Mouse (Mus musculus): ENCODE measurements around the gene Acsbg1. TPM values are rescaled to one million over a fixed set of nuclear protein-coding genes. Genes with fewer than 3 reads are reported as not detected.

The Acsbg1 gene
- total and polyA plus RNA-seq, 3 experiments = 0.30 to 0.70 (median 0.31) TPM

GRCm38 (mm10) chr9:54666116-54666515 lies 4.4 kb upstream of the Acsbg1 start:
- H3K9ac ChIP-seq (ENCODE audit: low read depth, low read length) = no peak overlapping the region
- TF ChIP-seq EP300 (IDR thresholded peaks at IDR 0.05; ENCODE audit: insufficient read depth, low read depth, low read length) (no peak), CTCF (IDR thresholded peaks at IDR 0.05) (no peak), POLR2A (IDR thresholded peaks at IDR 0.05; ENCODE audit: insufficient read depth, low read depth, low read length) (no peak)
- 97% methylated on average over 3 of the region's 3 CpGs for WGBS
- no peaks in the 10 kb centered on the region for H3K4me1 ChIP-seq (ENCODE audit: control insufficient read depth, insufficient read depth, low read length)
- intact Hi-C loops (cut with DNase I) = no loop called here
- no peak overlapping the region for H3K4me3 ChIP-seq
- no peak overlapping the region for H3K27ac ChIP-seq
- no peaks in the 10 kb centered on the region for H3K79me2 ChIP-seq (replicated peaks; ENCODE audit: control insufficient read depth, insufficient read depth, low read length)
- no peak for DNase-seq
- no peaks in the 10 kb centered on the region for H3K27me3 ChIP-seq (ENCODE audit: control insufficient read depth, insufficient read depth, low read length)
- no peaks in the 10 kb centered on the region for H3K36me3 ChIP-seq (ENCODE audit: control insufficient read depth, insufficient read depth, low read length)

DNA sequence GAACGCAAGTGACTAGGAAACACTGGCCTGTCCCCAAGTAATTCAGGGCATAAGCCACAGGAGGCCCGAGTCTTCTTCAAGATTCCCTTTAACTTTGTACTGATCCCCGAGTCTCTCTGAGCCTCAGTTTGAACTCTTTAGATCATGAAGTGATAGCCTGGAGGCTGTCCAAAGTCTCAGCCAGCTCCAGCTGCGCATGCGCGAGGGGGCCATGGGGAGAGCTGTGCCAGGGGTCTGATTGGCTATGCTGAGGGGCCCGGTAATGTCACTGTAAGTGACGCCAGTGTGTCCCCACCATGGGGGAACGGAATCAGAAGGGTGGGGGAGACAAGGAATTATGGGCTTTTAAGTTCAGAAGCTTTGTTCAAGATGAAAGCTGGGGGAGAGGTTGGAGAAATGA lies 2.7 kb upstream of the Acsbg1 start:
- H3K27me3 ChIP-seq (ENCODE audit: control insufficient read depth, insufficient read depth, low read length) = no peaks in the 10 kb centered on the region
- no peaks in the 10 kb centered on the region for H3K36me3 ChIP-seq (ENCODE audit: control insufficient read depth, insufficient read depth, low read length)
- 74% methylated on average over 9 of the region's 9 CpGs for WGBS
- no peaks in the 10 kb centered on the region for H3K4me1 ChIP-seq (ENCODE audit: control insufficient read depth, insufficient read depth, low read length)
- H3K9ac ChIP-seq (ENCODE audit: low read depth, low read length) = no peak overlapping the region
- no peak for DNase-seq
- TF ChIP-seq CTCF (IDR thresholded peaks at IDR 0.05) (no peak), EP300 (IDR thresholded peaks at IDR 0.05; ENCODE audit: insufficient read depth, low read depth, low read length) (no peak), POLR2A (IDR thresholded peaks at IDR 0.05; ENCODE audit: insufficient read depth, low read depth, low read length) (no peak)
- H3K4me3 ChIP-seq = no peak overlapping the region
- no peaks in the 10 kb centered on the region for H3K79me2 ChIP-seq (replicated peaks; ENCODE audit: control insufficient read depth, insufficient read depth, low read length)
- H3K27ac ChIP-seq = no peak overlapping the region
- intact Hi-C loops (cut with DNase I) = no loop called here

GRCm38 (mm10) chr9:54658773-54659172 lies 2.9 kb downstream of the Acsbg1 start:
- Histone ChIP-seq H3K27ac (no peak overlapping the region), H3K27me3 (ENCODE audit: control insufficient read depth, insufficient read depth, low read length) (no peaks in the 10 kb centered on the region), H3K36me3 (ENCODE audit: control insufficient read depth, insufficient read depth, low read length) (no peaks in the 10 kb centered on the region), H3K4me1 (ENCODE audit: control insufficient read depth, insufficient read depth, low read length) (no peaks in the 10 kb centered on the region), H3K4me3 (no peak overlapping the region), H3K79me2 (replicated peaks; ENCODE audit: control insufficient read depth, insufficient read depth, low read length) (no peaks in the 10 kb centered on the region), H3K9ac (ENCODE audit: low read depth, low read length) (no peak overlapping the region)
- 60% methylated on average over 6 of the region's 6 CpGs for WGBS
- TF ChIP-seq CTCF (IDR thresholded peaks at IDR 0.05) (no peak), EP300 (IDR thresholded peaks at IDR 0.05; ENCODE audit: insufficient read depth, low read depth, low read length) (no peak), POLR2A (IDR thresholded peaks at IDR 0.05; ENCODE audit: insufficient read depth, low read depth, low read length) (no peak)
- no peak for DNase-seq
- intact Hi-C loops (cut with DNase I) = no loop called here

DNA sequence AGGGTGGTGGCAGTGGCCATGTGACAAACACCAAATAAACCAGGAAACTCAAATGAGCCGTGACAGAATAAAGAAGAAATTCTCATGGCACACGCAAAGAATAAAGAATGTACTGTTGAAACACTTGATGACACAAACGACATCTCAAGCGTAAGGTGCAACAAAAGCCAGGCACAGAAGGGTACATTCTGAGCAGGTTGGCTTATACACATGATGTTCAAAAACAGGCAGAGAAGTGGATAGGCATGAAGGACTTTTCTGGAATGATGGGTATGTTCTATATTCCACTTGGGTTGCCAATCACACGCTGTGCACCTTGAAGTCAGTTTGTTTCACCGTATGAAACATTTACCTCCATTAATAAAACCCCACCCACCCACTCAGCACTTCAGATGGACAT lies 5.3 kb downstream of the Acsbg1 start:
- H3K36me3 ChIP-seq (ENCODE audit: control insufficient read depth, insufficient read depth, low read length) = no peaks in the 10 kb centered on the region
- H3K9ac ChIP-seq (ENCODE audit: low read depth, low read length) = no peak overlapping the region
- WGBS = 84% methylated on average over 6 of the region's 6 CpGs
- H3K27ac ChIP-seq = no peak overlapping the region
- intact Hi-C loops (cut with DNase I) = no loop called here
- H3K4me3 ChIP-seq = no peak overlapping the region
- DNase-seq = no peak
- TF ChIP-seq POLR2A (IDR thresholded peaks at IDR 0.05; ENCODE audit: insufficient read depth, low read depth, low read length) (no peak), CTCF (IDR thresholded peaks at IDR 0.05) (no peak), EP300 (IDR thresholded peaks at IDR 0.05; ENCODE audit: insufficient read depth, low read depth, low read length) (no peak)
- H3K79me2 ChIP-seq (replicated peaks; ENCODE audit: control insufficient read depth, insufficient read depth, low read length) = no peaks in the 10 kb centered on the region
- no peaks in the 10 kb centered on the region for H3K27me3 ChIP-seq (ENCODE audit: control insufficient read depth, insufficient read depth, low read length)
- H3K4me1 ChIP-seq (ENCODE audit: control insufficient read depth, insufficient read depth, low read length) = no peaks in the 10 kb centered on the region

DNA sequence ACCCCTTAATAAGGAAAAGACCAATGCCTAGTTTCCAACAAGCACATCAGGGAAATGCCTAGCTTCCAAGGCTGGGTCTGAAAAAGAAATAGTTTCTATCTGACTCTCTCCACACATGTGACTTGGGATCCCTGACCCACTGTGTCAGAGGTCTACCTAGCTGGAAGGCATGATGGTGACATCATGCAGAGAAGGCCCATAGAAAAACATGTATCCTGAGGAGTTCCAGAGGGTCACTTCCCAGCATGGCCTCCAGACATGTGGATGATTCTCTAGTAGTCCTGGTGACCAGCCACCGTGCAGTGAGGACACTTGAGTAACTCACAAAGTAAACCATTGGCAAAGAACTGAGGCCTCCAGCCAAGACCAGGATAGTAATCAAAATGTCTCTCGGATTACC lies 5.8 kb downstream of the Acsbg1 start:
- Histone ChIP-seq H3K27ac (no peak overlapping the region), H3K36me3 (ENCODE audit: control insufficient read depth, insufficient read depth, low read length) (no peaks in the 10 kb centered on the region), H3K4me3 (no peak overlapping the region), H3K9ac (ENCODE audit: low read depth, low read length) (no peak overlapping the region), H3K79me2 (replicated peaks; ENCODE audit: control insufficient read depth, insufficient read depth, low read length) (no peaks in the 10 kb centered on the region), H3K4me1 (ENCODE audit: control insufficient read depth, insufficient read depth, low read length) (no peaks in the 10 kb centered on the region), H3K27me3 (ENCODE audit: control insufficient read depth, insufficient read depth, low read length) (no peaks in the 10 kb centered on the region)
- WGBS = 83% methylated on average over 2 of the region's 2 CpGs
- DNase-seq = no peak
- TF ChIP-seq EP300 (IDR thresholded peaks at IDR 0.05; ENCODE audit: insufficient read depth, low read depth, low read length) = no peak
- TF ChIP-seq POLR2A (IDR thresholded peaks at IDR 0.05; ENCODE audit: insufficient read depth, low read depth, low read length) = no peak
- TF ChIP-seq CTCF (IDR thresholded peaks at IDR 0.05) = no peak
- intact Hi-C loops (cut with DNase I) = no loop called here

DNA sequence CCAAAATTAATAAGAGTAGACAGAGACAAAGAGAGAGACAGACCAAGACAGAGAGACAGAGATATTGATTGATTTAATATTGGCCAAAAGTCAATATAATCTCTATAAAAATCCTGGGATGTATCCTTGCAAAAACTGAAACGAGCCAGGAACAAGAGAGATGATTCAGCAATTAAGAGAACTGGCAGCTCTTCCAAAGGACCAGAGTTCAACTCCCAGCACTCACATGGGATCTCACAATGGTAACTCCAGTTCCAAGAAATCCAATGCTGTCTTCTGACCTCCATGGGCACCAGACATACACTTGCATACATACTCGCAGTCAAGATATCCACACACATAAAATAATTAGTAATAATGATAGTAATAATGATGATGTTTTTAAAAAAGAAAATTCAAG lies 8.9 kb downstream of the Acsbg1 start:
- 56% methylated on average over 2 of the region's 2 CpGs for WGBS
- H3K79me2 ChIP-seq (replicated peaks; ENCODE audit: control insufficient read depth, insufficient read depth, low read length) = no peaks in the 10 kb centered on the region
- H3K4me3 ChIP-seq = no peak overlapping the region
- no peak for DNase-seq
- H3K9ac ChIP-seq (ENCODE audit: low read depth, low read length) = no peak overlapping the region
- H3K36me3 ChIP-seq (ENCODE audit: control insufficient read depth, insufficient read depth, low read length) = no peaks in the 10 kb centered on the region
- intact Hi-C loops (cut with DNase I) = no loop called here
- no peak for TF ChIP-seq POLR2A (IDR thresholded peaks at IDR 0.05; ENCODE audit: insufficient read depth, low read depth, low read length)
- no peak for TF ChIP-seq CTCF (IDR thresholded peaks at IDR 0.05)
- no peak for TF ChIP-seq EP300 (IDR thresholded peaks at IDR 0.05; ENCODE audit: insufficient read depth, low read depth, low read length)
- no peak overlapping the region for H3K27ac ChIP-seq
- H3K27me3 ChIP-seq (ENCODE audit: control insufficient read depth, insufficient read depth, low read length) = no peaks in the 10 kb centered on the region
- no peaks in the 10 kb centered on the region for H3K4me1 ChIP-seq (ENCODE audit: control insufficient read depth, insufficient read depth, low read length)

Measured in heart, adult 2 months (tissue).